Mouse (Mus musculus): ENCODE results near the gene Dph1.
"Not testable (repeated sequence)": the region's sequence is repeated elsewhere in the genome, so short reads cannot be mapped to it uniquely, and the experiment has no call there.

Dph1 gene

GRCm38 (mm10) chr11:75203926-75204325, 12.9 kb upstream of the Dph1 start:
- DNase-seq (ENCODE audit: extremely low spot score) = no peak

GRCm38 (mm10) chr11:75201721-75202120, 10.7 kb upstream of the Dph1 start:
- no peak for DNase-seq (ENCODE audit: extremely low spot score)

GRCm38 (mm10) chr11:75200935-75201334, 9.9 kb upstream of the Dph1 start:
- DNase-seq (ENCODE audit: extremely low spot score) = no peak

DNA sequence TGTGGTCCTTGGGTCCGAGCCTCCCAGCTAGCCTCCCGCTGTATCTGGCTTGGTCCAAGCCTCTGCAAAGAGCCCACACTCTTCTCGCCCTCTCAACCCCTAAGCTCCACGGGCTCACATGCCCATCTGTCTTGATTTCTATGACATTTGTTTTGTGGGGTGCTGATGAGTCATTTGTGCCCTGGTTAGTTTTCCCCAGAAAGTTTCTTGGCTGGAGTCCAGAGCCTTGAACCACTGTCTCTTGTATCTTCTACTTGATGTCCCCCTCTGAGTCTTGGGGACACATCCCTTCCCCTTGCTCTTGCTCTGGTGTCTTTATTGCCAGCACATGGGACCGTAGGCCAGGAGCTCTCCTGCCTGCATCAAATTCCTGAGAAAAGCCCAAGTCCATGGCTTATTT, 8.9 kb upstream of the Dph1 start:
- no peak for DNase-seq (ENCODE audit: extremely low spot score)

DNA sequence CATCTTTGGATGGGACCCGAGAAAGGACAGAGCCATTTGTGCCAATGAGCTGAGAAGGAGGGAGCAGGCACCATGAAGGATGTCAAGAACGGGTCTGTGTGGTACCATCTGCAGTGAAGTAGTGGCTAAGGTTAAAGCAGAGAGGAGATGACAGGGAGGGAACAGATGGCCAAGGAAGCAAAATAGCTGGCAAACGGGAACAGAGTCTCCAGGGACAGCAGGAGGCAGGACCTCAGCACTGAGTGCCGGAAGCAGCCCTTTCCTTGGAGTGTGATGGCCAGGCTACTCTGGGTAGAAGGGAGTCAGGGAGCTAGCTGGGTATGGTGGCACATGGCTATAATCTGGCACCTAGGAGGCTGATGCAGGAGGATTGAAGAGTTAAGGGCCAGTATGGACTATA, 7.8 kb upstream of the Dph1 start:
- DNase-seq (ENCODE audit: extremely low spot score) = no peak

DNA sequence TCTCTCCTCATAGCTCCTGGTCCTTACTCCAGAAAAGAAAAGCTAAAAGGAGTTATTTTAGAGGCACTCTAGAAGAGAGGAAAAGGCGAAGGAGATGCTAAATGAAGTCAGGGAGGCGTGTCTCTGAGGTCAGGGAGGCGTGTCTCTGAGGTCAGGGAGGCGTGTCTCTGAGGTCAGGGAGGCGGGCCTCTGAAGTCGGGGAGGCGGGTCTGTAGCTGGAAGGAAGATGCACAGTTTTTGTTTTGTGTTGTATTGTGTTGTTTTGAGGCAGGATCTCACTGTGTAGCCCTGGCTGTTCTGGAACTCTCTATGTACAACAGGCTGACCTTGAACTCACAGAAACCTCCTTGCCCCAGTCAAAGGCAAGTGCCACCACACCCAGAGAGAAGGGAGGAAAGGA, 6.9 kb upstream of the Dph1 start:
- no peak for DNase-seq (ENCODE audit: extremely low spot score)

GRCm38 (mm10) chr11:75196131-75196530, 5.1 kb upstream of the Dph1 start:
- no peak for DNase-seq (ENCODE audit: extremely low spot score)

DNA sequence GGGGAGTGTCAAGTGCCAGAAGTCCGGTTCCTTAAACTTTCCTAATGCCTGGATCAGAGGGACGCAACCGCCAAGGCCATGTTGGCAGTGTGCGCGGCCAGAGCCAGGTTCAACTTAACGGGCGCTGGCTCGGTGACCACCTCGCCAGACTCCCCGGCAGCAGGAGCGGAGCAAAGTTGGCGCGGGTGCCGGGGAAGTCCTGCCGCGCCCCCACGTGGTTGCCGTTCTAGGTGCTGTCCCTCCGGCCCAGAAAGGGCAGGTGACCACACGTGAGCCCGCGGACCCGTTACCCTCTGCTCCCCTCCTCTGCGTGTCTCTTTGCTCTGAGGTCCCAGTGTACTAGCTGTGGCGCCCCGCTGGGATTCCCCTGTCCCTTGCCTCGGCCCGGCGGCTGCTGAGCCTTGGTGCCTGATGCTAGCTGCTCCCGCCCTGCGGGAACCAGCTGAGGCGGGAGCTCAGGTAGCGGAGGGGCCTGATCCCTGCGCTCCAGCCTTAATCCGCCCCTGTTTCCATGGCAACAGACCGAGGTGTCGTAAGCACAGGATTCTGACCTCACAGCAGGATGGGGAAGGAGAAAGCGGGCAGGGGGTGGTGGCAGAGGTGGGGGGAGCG, 3.9 kb upstream of the Dph1 start:
- DNase-seq (ENCODE audit: extremely low spot score) = peak; percentile 69

DNA sequence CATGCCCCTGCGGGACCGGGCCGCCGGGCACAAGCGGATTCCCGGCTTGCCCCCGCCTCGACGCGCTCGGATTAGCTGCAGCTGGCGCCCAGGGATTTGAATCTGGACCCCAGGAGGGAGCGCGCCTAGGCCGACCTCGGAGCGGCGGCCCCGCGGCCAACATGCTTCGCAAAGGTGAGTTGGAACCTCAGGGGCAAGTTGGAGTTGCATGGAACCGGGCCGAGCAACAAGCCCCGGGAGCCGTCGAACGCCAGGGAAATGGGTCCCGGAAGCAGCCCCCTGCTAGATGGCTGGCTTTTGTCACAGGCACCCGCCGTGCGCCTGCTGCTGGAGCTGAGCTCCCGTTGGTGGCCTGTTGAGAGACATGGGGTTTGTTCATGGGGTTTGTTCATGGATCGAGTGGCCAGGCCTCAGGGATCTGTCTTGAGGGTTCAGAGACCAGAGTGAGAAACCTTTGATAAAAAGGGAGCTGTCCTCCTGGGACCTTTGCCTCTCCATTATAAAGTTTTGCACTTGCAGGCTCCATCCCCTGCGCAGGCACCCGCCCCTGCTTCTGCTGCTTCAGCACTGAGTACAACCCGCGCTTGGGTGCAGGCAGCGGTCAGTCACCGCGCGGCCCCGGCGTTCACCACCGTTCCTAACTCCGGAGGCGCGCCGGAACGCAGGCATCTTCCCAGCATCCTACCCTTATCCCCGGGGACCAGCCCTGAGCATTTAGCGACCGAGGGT, 3.2 kb upstream of the Dph1 start:
- DNase-seq (ENCODE audit: extremely low spot score) = no peak

DNA sequence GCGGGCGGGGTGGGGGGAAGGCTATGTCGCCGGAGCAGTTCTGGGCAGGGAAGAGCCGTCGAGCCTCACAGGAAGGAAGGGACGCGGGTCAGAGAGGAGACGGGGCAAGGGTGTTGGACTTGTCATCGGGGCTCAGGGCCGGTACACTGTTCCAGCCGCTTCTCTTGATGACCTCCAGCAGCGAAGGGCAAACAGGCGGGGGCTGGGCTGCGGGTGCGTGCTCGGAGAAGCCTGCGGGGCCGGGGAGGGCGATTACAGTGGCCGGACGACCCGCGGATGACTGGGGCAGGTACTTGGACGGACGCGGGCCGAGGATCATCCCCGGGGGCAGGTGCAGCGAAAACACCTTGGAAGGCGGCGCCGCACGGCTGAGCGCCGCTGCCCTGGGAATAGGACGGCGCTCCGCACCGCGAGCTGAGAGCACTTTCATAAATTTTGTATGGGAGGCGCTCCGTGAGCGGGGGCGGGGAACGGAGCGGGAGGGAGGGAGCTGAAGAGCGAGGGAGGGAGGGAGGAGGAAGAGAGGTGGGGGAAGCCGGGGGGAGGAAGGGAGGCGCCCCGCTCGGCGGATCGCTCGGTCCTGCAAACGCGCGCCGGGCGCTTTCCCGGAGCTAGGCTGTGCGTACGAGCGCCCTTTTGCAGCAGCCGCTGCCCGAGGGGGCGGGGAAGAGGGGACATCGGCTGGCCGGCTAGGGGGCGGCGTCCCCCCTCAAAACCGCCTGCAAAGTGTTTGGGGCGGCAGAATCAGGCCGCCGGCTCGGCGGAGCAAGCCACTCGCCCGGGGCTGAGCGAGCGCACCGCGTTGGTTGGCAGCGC, 2.4 kb upstream of the Dph1 start, which contains the start of gene Rtn4rl1:
TSS of gene Rtn4rl1 (plus strand) at position 528 of the 816 bp plus-strand sequence.
- DNase-seq (ENCODE audit: extremely low spot score) = no peak

- DNase-seq (ENCODE audit: extremely low spot score) = peak; percentile 76
These were observed 1.5 kb upstream of the Dph1 start for GRCm38 (mm10) chr11:75192336-75193214.

DNA sequence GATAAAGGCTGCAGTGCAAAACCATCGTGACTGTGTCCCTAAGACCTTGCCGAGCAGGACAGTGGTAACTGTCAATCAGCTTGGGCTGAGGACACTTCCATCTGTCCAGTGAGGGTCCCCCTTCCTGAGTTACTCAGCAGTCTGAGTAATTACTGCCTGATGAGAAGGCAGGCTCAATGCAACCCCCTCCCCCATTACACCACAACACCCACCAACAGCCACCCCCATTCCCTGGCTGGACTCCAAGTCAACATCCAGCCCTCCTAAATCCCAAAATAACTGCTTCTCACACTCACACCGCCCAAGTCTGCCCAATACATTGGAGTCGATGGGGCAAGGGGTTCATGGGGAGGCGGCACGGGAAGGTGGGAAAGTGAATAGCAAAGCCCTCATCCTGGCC, 800 bp upstream of the Dph1 start:
- no peak for DNase-seq (ENCODE audit: extremely low spot score)

GRCm38 (mm10) chr11:75190371-75190724, 693 bp downstream of the Dph1 start:
- peak; percentile 83 for DNase-seq (ENCODE audit: extremely low spot score)

- no peak for DNase-seq (ENCODE audit: extremely low spot score)
These were observed 1.2 kb downstream of the Dph1 start for GRCm38 (mm10) chr11:75189713-75190370.

DNA sequence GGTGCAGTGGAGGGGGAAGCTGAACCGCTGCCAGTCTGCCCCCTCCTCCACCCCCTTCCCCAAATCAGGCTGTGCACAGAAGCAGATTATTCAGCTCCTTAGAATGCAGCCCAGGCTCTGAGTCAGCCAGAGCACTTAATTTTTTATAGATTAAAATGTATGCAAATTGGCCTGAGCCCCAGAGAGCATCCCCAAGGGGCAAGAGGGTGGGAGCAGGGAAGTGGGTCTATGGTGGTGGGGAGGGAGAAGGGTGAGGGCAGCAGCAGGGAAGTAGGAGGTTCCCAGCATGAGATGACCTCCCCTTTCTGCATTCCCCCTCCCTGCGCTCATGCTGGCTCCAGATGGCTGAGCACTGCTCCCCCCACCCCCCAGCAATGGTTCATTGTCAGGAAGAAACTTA, 6.1 kb downstream of the Dph1 start:
- no peak for DNase-seq (ENCODE audit: extremely low spot score)

DNA sequence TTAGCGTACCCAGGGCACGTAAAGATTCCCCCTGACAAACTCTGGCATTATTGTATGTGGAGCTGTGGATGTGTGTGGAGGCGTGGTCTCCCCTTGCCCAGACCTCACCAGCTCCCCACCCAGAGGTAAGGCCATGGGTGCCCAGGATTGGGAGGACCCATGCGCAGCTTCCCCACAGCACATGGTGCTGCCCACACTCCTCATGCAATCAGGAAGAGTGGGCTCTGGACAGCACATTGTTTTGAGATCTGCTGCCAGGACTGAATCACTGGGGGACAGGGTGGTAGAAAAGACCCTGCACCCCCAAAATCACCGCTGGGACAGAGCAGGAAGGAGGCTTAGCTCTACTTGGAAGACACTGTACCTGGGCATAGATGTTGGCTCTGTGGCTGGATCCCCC, 6.5 kb downstream of the Dph1 start:
- no peak for DNase-seq (ENCODE audit: extremely low spot score)

GRCm38 (mm10) chr11:75183917-75184570, 7.0 kb downstream of the Dph1 start:
- no peak for DNase-seq (ENCODE audit: extremely low spot score)

DNA sequence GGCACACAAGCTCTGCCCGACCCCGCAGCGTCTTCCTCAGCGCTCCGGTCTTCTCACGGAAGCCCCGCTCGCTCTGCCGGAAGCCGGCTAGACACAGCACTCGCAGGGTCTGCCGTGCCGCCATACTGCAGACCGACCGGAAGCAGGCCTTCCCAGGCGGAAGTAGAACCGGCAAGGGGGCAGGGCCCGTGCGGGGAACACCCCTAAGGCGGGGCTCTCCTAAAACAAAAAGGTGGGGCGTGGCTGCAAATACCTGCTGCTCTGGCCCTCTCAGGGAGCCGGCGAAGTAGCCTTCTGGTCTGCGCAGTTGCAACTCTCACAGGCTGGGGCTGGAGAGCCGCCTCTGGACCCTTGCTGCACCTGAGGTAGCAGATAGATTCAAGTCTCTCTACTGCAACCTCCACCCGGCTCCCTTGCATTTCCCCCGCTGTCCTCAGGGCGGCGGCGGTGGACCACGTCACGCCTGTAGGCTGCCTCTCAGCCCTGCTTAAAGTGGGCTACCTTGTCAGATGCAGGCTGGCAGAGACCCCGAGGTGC, 12.3 kb downstream of the Dph1 start, which contains the start of gene Ovca2:
TSS of gene Ovca2 (minus strand) at position 164 of the 537 bp plus-strand sequence.
- peak; percentile 94 for DNase-seq (ENCODE audit: extremely low spot score)

GRCm38 (mm10) chr11:75178011-75178410, 13.0 kb downstream of the Dph1 start:
- DNase-seq (ENCODE audit: extremely low spot score) = no peak

GRCm38 (mm10) chr11:75174574-75174973, 16.5 kb downstream of the Dph1 start:
- DNase-seq (ENCODE audit: extremely low spot score) = not testable (repeated sequence)

Data from embryo, embryonic 9.5 days (tissue).